Mouse (Mus musculus): Measurements from ENCODE around the gene Pde4b. TPM values are rescaled to one million over a fixed set of nuclear protein-coding genes. Genes with fewer than 3 reads are reported as not detected.

The Pde4b gene
- polyA plus RNA-seq, 1 experiment from 2014 or later, result 6.8 TPM

GRCm38 (mm10) chr4:102535886-102536285 is 448.5 kb downstream of the Pde4b start:
- WGBS, result 64% methylated on average over 3 of the region's 3 CpGs

GRCm38 (mm10) chr4:102538266-102538665 is 450.9 kb downstream of the Pde4b start:
- H3K27me3 ChIP-seq (ENCODE audit: control insufficient read depth, insufficient read depth, low read length), result no peaks in the 10 kb centered on the region
- H3K9me3 ChIP-seq (ENCODE audit: control insufficient read depth, low read length), result no peaks in the 10 kb centered on the region
- no peaks in the 10 kb centered on the region for H3K4me1 ChIP-seq (ENCODE audit: control insufficient read depth, insufficient read depth, low read length)
- no peak for DNase-seq (ENCODE audit: low spot score)
- 93% methylated on average over 1 of the region's 1 CpGs for WGBS
- no peak for ATAC-seq (ENCODE audit: insufficient number of reproducible peaks, low FRiP score, low TSS enrichment, low read depth)
- no peak overlapping the region for H3K4me2 ChIP-seq (ENCODE audit: low read depth, severe bottlenecking)
- no peaks in the 10 kb centered on the region for H3K36me3 ChIP-seq (ENCODE audit: control insufficient read depth, insufficient read depth, low read length)
- H3K4me3 ChIP-seq (ENCODE audit: low read depth, low read length), result no peak overlapping the region
- no peak overlapping the region for H3K9ac ChIP-seq (ENCODE audit: low read length)
- H3K27ac ChIP-seq (replicated peaks; ENCODE audit: low read depth, low read length), result no peak overlapping the region

More at GRCm38 (mm10) chr4:102535886-102536285, 448.5 kb downstream of the Pde4b start:
- ATAC-seq (ENCODE audit: insufficient number of reproducible peaks, low FRiP score, low TSS enrichment, low read depth) (no peak), DNase-seq (ENCODE audit: low spot score) (no peak)
- Histone ChIP-seq H3K36me3 (ENCODE audit: control insufficient read depth, insufficient read depth, low read length) (no peaks in the 10 kb centered on the region), H3K4me3 (ENCODE audit: low read depth, low read length) (no peak overlapping the region), H3K9me3 (ENCODE audit: control insufficient read depth, low read length) (no peaks in the 10 kb centered on the region), H3K27me3 (ENCODE audit: control insufficient read depth, insufficient read depth, low read length) (no peaks in the 10 kb centered on the region), H3K4me2 (ENCODE audit: low read depth, severe bottlenecking) (no peak overlapping the region), H3K4me1 (ENCODE audit: control insufficient read depth, insufficient read depth, low read length) (no peaks in the 10 kb centered on the region), H3K27ac (replicated peaks; ENCODE audit: low read depth, low read length) (no peak overlapping the region), H3K9ac (ENCODE audit: low read length) (no peak overlapping the region)

GRCm38 (mm10) chr4:102538793-102539192 is 451.4 kb downstream of the Pde4b start:
- Histone ChIP-seq H3K36me3 (ENCODE audit: control insufficient read depth, insufficient read depth, low read length) (no peaks in the 10 kb centered on the region), H3K4me3 (ENCODE audit: low read depth, low read length) (no peak overlapping the region), H3K27ac (replicated peaks; ENCODE audit: low read depth, low read length) (no peak overlapping the region), H3K9ac (ENCODE audit: low read length) (no peak overlapping the region), H3K4me1 (ENCODE audit: control insufficient read depth, insufficient read depth, low read length) (no peaks in the 10 kb centered on the region), H3K4me2 (ENCODE audit: low read depth, severe bottlenecking) (no peak overlapping the region), H3K9me3 (ENCODE audit: control insufficient read depth, low read length) (no peaks in the 10 kb centered on the region), H3K27me3 (ENCODE audit: control insufficient read depth, insufficient read depth, low read length) (no peaks in the 10 kb centered on the region)
- no peak for DNase-seq (ENCODE audit: low spot score)
- no peak for ATAC-seq (ENCODE audit: insufficient number of reproducible peaks, low FRiP score, low TSS enrichment, low read depth)
- whole genome bisulfite sequencing, result 92% methylated on average over 2 of the region's 2 CpGs

- WGBS, result 84% methylated on average over 5 of the region's 5 CpGs
- no peaks in the 10 kb centered on the region for H3K27me3 ChIP-seq (ENCODE audit: control insufficient read depth, insufficient read depth, low read length)
- DNase-seq (ENCODE audit: low spot score), result no peak
- H3K4me3 ChIP-seq (ENCODE audit: low read depth, low read length), result no peak overlapping the region
- no peaks in the 10 kb centered on the region for H3K9me3 ChIP-seq (ENCODE audit: control insufficient read depth, low read length)
- no peak overlapping the region for H3K9ac ChIP-seq (ENCODE audit: low read length)
- no peak for ATAC-seq (ENCODE audit: insufficient number of reproducible peaks, low FRiP score, low TSS enrichment, low read depth)
- no peak overlapping the region for H3K4me2 ChIP-seq (ENCODE audit: low read depth, severe bottlenecking)
- no peaks in the 10 kb centered on the region for H3K4me1 ChIP-seq (ENCODE audit: control insufficient read depth, insufficient read depth, low read length)
- no peak overlapping the region for H3K27ac ChIP-seq (replicated peaks; ENCODE audit: low read depth, low read length)
- H3K36me3 ChIP-seq (ENCODE audit: control insufficient read depth, insufficient read depth, low read length), result no peaks in the 10 kb centered on the region
These were observed 452.3 kb downstream of the Pde4b start for GRCm38 (mm10) chr4:102539598-102540180.

- no peak for ATAC-seq (ENCODE audit: insufficient number of reproducible peaks, low FRiP score, low TSS enrichment, low read depth)
- H3K36me3 ChIP-seq (ENCODE audit: control insufficient read depth, insufficient read depth, low read length), result no peaks in the 10 kb centered on the region
- WGBS, result 93% methylated on average over 3 of the region's 3 CpGs
These were observed 455.6 kb downstream of the Pde4b start for GRCm38 (mm10) chr4:102542976-102543375.

GRCm38 (mm10) chr4:102545226-102545625 is 457.9 kb downstream of the Pde4b start:
- no peak overlapping the region for H3K9ac ChIP-seq (ENCODE audit: low read length)
- no peak overlapping the region for H3K4me2 ChIP-seq (ENCODE audit: low read depth, severe bottlenecking)
- no peaks in the 10 kb centered on the region for H3K36me3 ChIP-seq (ENCODE audit: control insufficient read depth, insufficient read depth, low read length)
- H3K27me3 ChIP-seq (ENCODE audit: control insufficient read depth, insufficient read depth, low read length), result no peaks in the 10 kb centered on the region
- H3K9me3 ChIP-seq (ENCODE audit: control insufficient read depth, low read length), result no peaks in the 10 kb centered on the region
- H3K27ac ChIP-seq (replicated peaks; ENCODE audit: low read depth, low read length), result no peak overlapping the region
- H3K4me1 ChIP-seq (ENCODE audit: control insufficient read depth, insufficient read depth, low read length), result no peaks in the 10 kb centered on the region
- ATAC-seq (ENCODE audit: insufficient number of reproducible peaks, low FRiP score, low TSS enrichment, low read depth) (no peak), DNase-seq (ENCODE audit: low spot score) (no peak)
- no peak overlapping the region for H3K4me3 ChIP-seq (ENCODE audit: low read depth, low read length)
- 83% methylated on average over 4 of the region's 4 CpGs for WGBS

More at GRCm38 (mm10) chr4:102542976-102543375, 455.6 kb downstream of the Pde4b start:
- no peaks in the 10 kb centered on the region for H3K27me3 ChIP-seq (ENCODE audit: control insufficient read depth, insufficient read depth, low read length)
- no peak overlapping the region for H3K27ac ChIP-seq (replicated peaks; ENCODE audit: low read depth, low read length)
- H3K9ac ChIP-seq (ENCODE audit: low read length), result no peak overlapping the region
- no peaks in the 10 kb centered on the region for H3K9me3 ChIP-seq (ENCODE audit: control insufficient read depth, low read length)
- DNase-seq (ENCODE audit: low spot score), result no peak
- no peaks in the 10 kb centered on the region for H3K4me1 ChIP-seq (ENCODE audit: control insufficient read depth, insufficient read depth, low read length)
- no peak overlapping the region for H3K4me3 ChIP-seq (ENCODE audit: low read depth, low read length)
- H3K4me2 ChIP-seq (ENCODE audit: low read depth, severe bottlenecking), result no peak overlapping the region

- no peak for DNase-seq (ENCODE audit: low spot score)
- WGBS, result 73% methylated on average over 7 of the region's 7 CpGs
These were observed 468.2 kb downstream of the Pde4b start for GRCm38 (mm10) chr4:102555566-102555965.

GRCm38 (mm10) chr4:102557006-102557405 is 469.7 kb downstream of the Pde4b start:
- Histone ChIP-seq H3K4me3 (ENCODE audit: low read depth, low read length) (no peak overlapping the region), H3K4me2 (ENCODE audit: low read depth, severe bottlenecking) (no peak overlapping the region), H3K27me3 (ENCODE audit: control insufficient read depth, insufficient read depth, low read length) (no peaks in the 10 kb centered on the region), H3K36me3 (ENCODE audit: control insufficient read depth, insufficient read depth, low read length) (no peaks in the 10 kb centered on the region), H3K27ac (replicated peaks; ENCODE audit: low read depth, low read length) (no peak overlapping the region), H3K4me1 (ENCODE audit: control insufficient read depth, insufficient read depth, low read length) (no peaks in the 10 kb centered on the region), H3K9me3 (ENCODE audit: control insufficient read depth, low read length) (no peaks in the 10 kb centered on the region), H3K9ac (ENCODE audit: low read length) (no peak overlapping the region)
- ATAC-seq (ENCODE audit: insufficient number of reproducible peaks, low FRiP score, low TSS enrichment, low read depth) (no peak), DNase-seq (ENCODE audit: low spot score) (no peak)
- WGBS, result 70% methylated on average over 2 of the region's 2 CpGs

More at GRCm38 (mm10) chr4:102555566-102555965, 468.2 kb downstream of the Pde4b start:
- H3K4me1 ChIP-seq (ENCODE audit: control insufficient read depth, insufficient read depth, low read length), result no peaks in the 10 kb centered on the region
- H3K27ac ChIP-seq (replicated peaks; ENCODE audit: low read depth, low read length), result no peak overlapping the region
- H3K36me3 ChIP-seq (ENCODE audit: control insufficient read depth, insufficient read depth, low read length), result no peaks in the 10 kb centered on the region
- H3K9me3 ChIP-seq (ENCODE audit: control insufficient read depth, low read length), result no peaks in the 10 kb centered on the region
- no peak overlapping the region for H3K9ac ChIP-seq (ENCODE audit: low read length)
- H3K27me3 ChIP-seq (ENCODE audit: control insufficient read depth, insufficient read depth, low read length), result no peaks in the 10 kb centered on the region
- no peak overlapping the region for H3K4me3 ChIP-seq (ENCODE audit: low read depth, low read length)
- no peak overlapping the region for H3K4me2 ChIP-seq (ENCODE audit: low read depth, severe bottlenecking)
- ATAC-seq (ENCODE audit: insufficient number of reproducible peaks, low FRiP score, low TSS enrichment, low read depth), result no peak
